Mouse (Mus musculus) forebrain, postnatal 0 days (tissue): Measurements from ENCODE around the gene 1810010H24Rik. TPM values are rescaled to one million over a fixed set of nuclear protein-coding genes. Genes with fewer than 3 reads are reported as not detected.
A peak's percentile ranks its signal among the peaks of the same experiment; 100 is the strongest.

Experiments
- ATAC-seq: fragments of 200-750 bp; cut with Nextera tagmentation; 2 replicates; pipeline ENCODE4 v1.8.0; 2017; ENCODE audit warnings: mild to moderate bottlenecking, moderate library complexity
- DNase-seq: peaks from one replicate; pipeline ENCODE4 v3.0.0-alpha.2; 2015
- H3K27ac ChIP-seq: fragments of 300-500 bp; sonication (generic); 2 replicates; pipeline ENCODE4 v1.5.1; 2014; ENCODE audit warnings: low read depth, mild to moderate bottlenecking, antibody characterized with exemption, low read length, moderate library complexity, mixed read lengths
- H3K27me3 ChIP-seq: fragments of 300-500 bp; sonication (generic); 2 replicates; pipeline ENCODE4 v1.6.1; 2014; ENCODE audit warnings: mild to moderate bottlenecking, low read length, mixed read lengths; ENCODE audit not compliant: insufficient read depth
- H3K36me3 ChIP-seq: fragments of 300-500 bp; sonication (generic); 2 replicates; pipeline ENCODE4 v1.6.1; 2014; ENCODE audit warnings: mild to moderate bottlenecking, moderate library complexity; ENCODE audit not compliant: insufficient read depth
- H3K4me1 ChIP-seq: fragments of 300-500 bp; sonication (generic); 2 replicates; pipeline ENCODE4 v1.6.1; 2014; ENCODE audit warnings: antibody characterized with exemption; ENCODE audit not compliant: insufficient read depth
- H3K4me2 ChIP-seq: fragments of 300-500 bp; sonication (generic); 2 replicates; pipeline ENCODE4 v1.6.1; 2014; ENCODE audit warnings: low read depth, mild to moderate bottlenecking, moderate library complexity
- H3K4me3 ChIP-seq: fragments of 300-500 bp; sonication (generic); 2 replicates; pipeline ENCODE4 v1.5.1; 2014; ENCODE audit warnings: low read depth, low read length, mixed read lengths
- H3K9ac ChIP-seq: fragments of 300-500 bp; sonication (generic); 2 replicates; pipeline ENCODE4 v1.6.1; 2014; ENCODE audit warnings: mild to moderate bottlenecking
- H3K9me3 ChIP-seq: fragments of 300-500 bp; sonication (generic); 2 replicates; pipeline ENCODE4 v1.6.1; 2016; ENCODE audit warnings: low read length
- CTCF ChIP-seq: sonication (generic); IDR thresholded peaks from 2 replicates; pipeline ENCODE4 v1.5.1; 2016; ENCODE audit warnings: antibody characterized with exemption, control low read depth, low read depth
- WGBS: fragments of 180-500 bp; shearing (Covaris S2); extraction: QIAGEN DNeasy Blood & Tissue Kit; methylation state at CpG from one replicate; pipeline ENCODE4 v1.1.7; 2014; 5-methylcytosine and 5-hydroxymethylcytosine counted together
- polyA plus RNA-seq: library from polyadenylated mRNA; unstranded; fragments of >200 nt; fragmentation: Nextera tagmentation; extraction: Ambion mirVana; gene quantifications from 2 replicates; pipeline ENCODE4 v1.2.1, GENCODE M21; 2015
- total RNA-seq: library from RNA; depleted of rRNA; stranded (reverse); fragments of >200 nt; gene quantifications from 2 replicates; pipeline ENCODE4 v1.2.3, GENCODE M21; 2014

1810010H24Rik gene
- total and polyA plus RNA-seq, 2 experiments from 2014 or later, result 9.5 to 9.7 TPM

GRCm38 (mm10) chr11:107029536-107029935 is 4.1 kb downstream of the 1810010H24Rik start:
- Histone ChIP-seq H3K4me1 (peaks cover 7% of the 10 kb centered on the region), H3K36me3 (no peaks in the 10 kb centered on the region), H3K9me3 (no peaks in the 10 kb centered on the region), H3K9ac (no peak overlapping the region), H3K27me3 (no peaks in the 10 kb centered on the region), H3K27ac (no peak overlapping the region), H3K4me2 (no peak overlapping the region), H3K4me3 (no peak overlapping the region)
- no peak for TF ChIP-seq CTCF
- DNase-seq (no peak), ATAC-seq (no peak)
- 59% methylated on average over 19 of the region's 19 CpGs for WGBS

GRCm38 (mm10) chr11:107031635-107032034 is 6.2 kb downstream of the 1810010H24Rik start:
- no peak overlapping the region for H3K4me2 ChIP-seq
- H3K27ac ChIP-seq, result no peak overlapping the region
- H3K4me1 ChIP-seq, result peaks cover under 1% of the 10 kb centered on the region; the same call in 1 of the 2 replicates
- no peaks in the 10 kb centered on the region for H3K9me3 ChIP-seq
- H3K36me3 ChIP-seq, result no peaks in the 10 kb centered on the region; the same call in 1 of the 2 replicates
- TF ChIP-seq CTCF, result no peak
- no peaks in the 10 kb centered on the region for H3K27me3 ChIP-seq
- H3K9ac ChIP-seq, result no peak overlapping the region
- 16% methylated on average over 7 of the region's 7 CpGs for WGBS
- no peak overlapping the region for H3K4me3 ChIP-seq
- no peak for DNase-seq
- no peak for ATAC-seq

- no peak for TF ChIP-seq CTCF
- H3K27me3 ChIP-seq, result no peaks in the 10 kb centered on the region
- H3K4me1 ChIP-seq, result no peaks in the 10 kb centered on the region
- H3K9ac ChIP-seq, result no peak overlapping the region
- no peak overlapping the region for H3K4me2 ChIP-seq
- DNase-seq (no peak), ATAC-seq (no peak)
- peaks cover 17% of the 10 kb centered on the region for H3K36me3 ChIP-seq
- WGBS, result 86% methylated on average over 10 of the region's 10 CpGs
- no peak overlapping the region for H3K4me3 ChIP-seq
- no peak overlapping the region for H3K27ac ChIP-seq
- no peaks in the 10 kb centered on the region for H3K9me3 ChIP-seq
Measured at GRCm38 (mm10) chr11:107034085-107034810, 8.8 kb downstream of the 1810010H24Rik start.

- H3K27me3 ChIP-seq, result no peaks in the 10 kb centered on the region
- TF ChIP-seq CTCF, result no peak
- no peaks in the 10 kb centered on the region for H3K4me1 ChIP-seq
- peaks cover 55% of the 10 kb centered on the region for H3K36me3 ChIP-seq
- H3K9ac ChIP-seq, result no peak overlapping the region
- H3K4me3 ChIP-seq, result no peak overlapping the region
- H3K9me3 ChIP-seq, result no peaks in the 10 kb centered on the region
- 94% methylated on average over 5 of the region's 5 CpGs for WGBS
- H3K4me2 ChIP-seq, result no peak overlapping the region
- no peak overlapping the region for H3K27ac ChIP-seq
- ATAC-seq (no peak), DNase-seq (no peak)
Measured at GRCm38 (mm10) chr11:107039417-107039816, 13.9 kb downstream of the 1810010H24Rik start.

- no peak overlapping the region for H3K9ac ChIP-seq
- no peak for DNase-seq
- H3K4me1 ChIP-seq, result no peaks in the 10 kb centered on the region
- H3K36me3 ChIP-seq, result peaks cover 64% of the 10 kb centered on the region
- H3K27ac ChIP-seq, result no peak overlapping the region
- no peak for TF ChIP-seq CTCF
- H3K4me2 ChIP-seq, result no peak overlapping the region
- no peak overlapping the region for H3K4me3 ChIP-seq
- H3K27me3 ChIP-seq, result no peaks in the 10 kb centered on the region
- 75% methylated on average over 3 of the region's 3 CpGs for WGBS
- no peaks in the 10 kb centered on the region for H3K9me3 ChIP-seq
- no peak for ATAC-seq
Measured at GRCm38 (mm10) chr11:107041396-107041795, 15.9 kb downstream of the 1810010H24Rik start.

GRCm38 (mm10) chr11:107043361-107043760 is 17.9 kb downstream of the 1810010H24Rik start:
- DNase-seq (no peak), ATAC-seq (no peak)
- WGBS, result 87% methylated on average over 11 of the region's 11 CpGs
- Histone ChIP-seq H3K27ac (no peak overlapping the region), H3K27me3 (no peaks in the 10 kb centered on the region), H3K4me1 (no peaks in the 10 kb centered on the region), H3K9me3 (no peaks in the 10 kb centered on the region), H3K9ac (no peak overlapping the region), H3K4me3 (no peak overlapping the region), H3K4me2 (no peak overlapping the region), H3K36me3 (peaks cover 60% of the 10 kb centered on the region)
- TF ChIP-seq CTCF, result no peak

- peaks cover 55% of the 10 kb centered on the region for H3K36me3 ChIP-seq
- no peaks in the 10 kb centered on the region for H3K4me1 ChIP-seq
- H3K4me2 ChIP-seq, result no peak overlapping the region
- no peaks in the 10 kb centered on the region for H3K27me3 ChIP-seq
- peak; percentile 80 for DNase-seq
- peak; percentile 66 for ATAC-seq
- WGBS, result 46% methylated on average over 5 of the region's 5 CpGs
- no peaks in the 10 kb centered on the region for H3K9me3 ChIP-seq
- H3K9ac ChIP-seq, result no peak overlapping the region
- peak; percentile 82 for TF ChIP-seq CTCF
- peak overlapping the region; percentile 50; the same call in 1 of the 2 replicates for H3K27ac ChIP-seq
- H3K4me3 ChIP-seq, result no peak overlapping the region
Measured at GRCm38 (mm10) chr11:107044321-107044720, 18.8 kb downstream of the 1810010H24Rik start.
